Mouse (Mus musculus) testis, adult 2 months (tissue): Measurements from ENCODE around the gene Dzip1. TPM values are rescaled to one million over a fixed set of nuclear protein-coding genes. Genes with fewer than 3 reads are reported as not detected.

ENCODE experiments used
- H3K27ac ChIP-seq: fragments of 200-500 bp; 2 replicates; pipeline ENCODE4 v1.5.1; 2012; ENCODE audit warnings: low read depth, low read length; ENCODE audit not compliant: control insufficient read depth, insufficient read depth
- H3K27me3 ChIP-seq: fragments of 200-500 bp; 2 replicates; pipeline ENCODE4 v1.6.1; 2012; ENCODE audit warnings: mild to moderate bottlenecking, low read length, moderate library complexity; ENCODE audit not compliant: control insufficient read depth, insufficient read depth
- H3K36me3 ChIP-seq: fragments of 200-500 bp; 2 replicates; pipeline ENCODE4 v1.6.1; 2012; ENCODE audit warnings: mild to moderate bottlenecking, low read length; ENCODE audit not compliant: control insufficient read depth, insufficient read depth
- H3K4me1 ChIP-seq: fragments of 200-500 bp; 2 replicates; pipeline ENCODE4 v1.6.1; 2012; ENCODE audit warnings: low read length; ENCODE audit not compliant: control insufficient read depth, insufficient read depth
- H3K4me3 ChIP-seq: fragments of 200-500 bp; 2 replicates; pipeline ENCODE4 v1.5.1; 2012; ENCODE audit warnings: low read depth, mild to moderate bottlenecking, low read length, moderate library complexity, mixed read lengths; ENCODE audit not compliant: control insufficient read depth
- CTCF ChIP-seq: fragments of 200-500 bp; IDR thresholded peaks from 2 replicates; pipeline ENCODE4 v1.5.1; 2012; ENCODE audit warnings: low read depth, mild to moderate bottlenecking, inconsistent platforms, low read length, moderate library complexity; ENCODE audit not compliant: control insufficient read depth, insufficient read depth, insufficient replicate concordance
- POLR2A ChIP-seq: fragments of 200-500 bp; IDR thresholded peaks from 2 replicates; pipeline ENCODE4 v1.6.1; 2012; ENCODE audit warnings: low read depth, mild to moderate bottlenecking, inconsistent platforms, low read length, moderate library complexity; ENCODE audit not compliant: control insufficient read depth
- polyA plus RNA-seq: library from polyadenylated mRNA; depleted of rRNA; stranded (reverse); fragments of >200 nt; gene quantifications from 2 replicates; pipeline ENCODE4 v1.2.3, GENCODE M21; 2012

Gene Dzip1
- polyA plus RNA-seq, 1 experiment, result 82.4 TPM

DNA sequence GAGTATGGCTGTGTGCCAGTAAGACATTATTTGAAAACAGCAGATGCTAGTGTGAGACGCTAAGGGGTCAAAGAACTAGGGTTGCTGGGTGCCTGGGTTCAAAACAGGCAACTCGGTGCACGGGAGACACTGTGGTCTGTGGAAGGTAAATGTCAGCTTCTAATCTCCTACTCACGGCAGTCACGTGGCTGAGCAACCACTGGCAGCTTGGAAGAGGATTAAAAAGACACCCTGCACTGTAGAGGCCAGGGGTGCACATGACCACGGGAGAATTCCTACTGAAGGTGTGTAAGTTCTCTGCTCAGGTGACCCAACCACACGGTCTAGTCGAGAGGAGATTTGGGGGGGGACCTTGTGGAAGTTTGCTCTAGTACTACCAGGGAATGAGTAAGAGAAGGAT, 17.7 kb downstream of the Dzip1 start:
- Histone ChIP-seq H3K4me1 (no peaks in the 10 kb centered on the region), H3K36me3 (no peaks in the 10 kb centered on the region; the same call in none of the 2 replicates)

DNA sequence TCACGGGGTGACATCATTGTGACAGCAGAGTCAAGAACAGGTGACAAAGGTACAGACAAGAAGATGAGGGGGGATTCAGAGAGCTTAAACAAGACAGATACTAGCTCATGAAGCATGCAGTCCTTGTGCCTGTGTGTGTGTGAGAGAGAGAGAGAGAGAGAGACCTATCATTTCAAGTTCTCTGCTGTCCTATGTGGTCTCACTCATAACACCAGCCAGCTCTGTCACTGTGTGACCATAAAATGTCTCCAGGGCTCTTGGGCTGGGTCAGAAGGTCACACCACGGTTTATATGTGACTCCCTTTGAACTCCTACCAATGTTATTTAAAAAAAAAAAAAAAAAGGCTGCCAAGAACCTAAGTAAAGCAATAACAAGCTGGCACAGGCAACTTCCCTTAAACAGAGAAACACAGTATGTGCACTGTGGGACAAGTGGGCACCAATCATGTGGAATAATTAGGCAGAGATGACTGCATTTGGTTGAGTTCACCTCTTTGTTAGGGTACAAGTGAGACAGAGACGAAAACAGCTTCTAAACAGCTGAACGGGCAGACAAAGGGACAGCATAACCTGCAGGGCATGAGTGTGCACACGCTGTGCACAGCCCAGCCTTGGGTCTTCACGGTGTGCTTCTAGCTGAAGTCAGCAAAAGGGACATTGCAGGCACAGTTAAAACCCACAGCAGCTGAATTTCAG, 21.2 kb downstream of the Dzip1 start:
- TF ChIP-seq POLR2A (no peak), CTCF (no peak)
- H3K4me1 ChIP-seq, result no peaks in the 10 kb centered on the region
- H3K27me3 ChIP-seq, result no peaks in the 10 kb centered on the region
- no peaks in the 10 kb centered on the region for H3K36me3 ChIP-seq
- no peak overlapping the region for H3K27ac ChIP-seq
- no peak overlapping the region for H3K4me3 ChIP-seq

More for the DNA sequence above, 17.7 kb downstream of the Dzip1 start:
- no peak overlapping the region for H3K4me3 ChIP-seq
- no peaks in the 10 kb centered on the region for H3K27me3 ChIP-seq
- no peak for TF ChIP-seq POLR2A
- TF ChIP-seq CTCF, result no peak
- no peak overlapping the region for H3K27ac ChIP-seq

DNA sequence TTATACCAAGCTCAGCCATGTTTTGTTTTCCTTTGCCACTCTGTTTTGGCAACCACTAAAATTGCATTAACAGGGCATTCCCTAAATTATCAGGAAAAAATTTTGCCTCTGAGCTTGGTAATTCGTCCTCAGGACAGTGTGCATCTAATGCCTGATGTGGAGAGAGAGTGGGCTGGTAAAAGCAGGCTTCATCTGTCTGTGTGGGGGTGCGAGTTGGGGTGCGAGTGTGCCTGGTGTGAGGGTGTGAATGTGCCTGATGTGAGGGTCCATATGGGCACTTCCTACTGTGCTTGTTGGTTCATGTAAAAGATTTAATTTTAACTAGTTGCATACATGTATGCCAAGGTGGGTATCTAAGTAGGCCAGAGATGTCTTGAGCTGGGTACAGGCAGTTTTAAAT, 21.9 kb downstream of the Dzip1 start:
- Histone ChIP-seq H3K27me3 (no peaks in the 10 kb centered on the region), H3K4me3 (no peak overlapping the region), H3K27ac (no peak overlapping the region), H3K36me3 (no peaks in the 10 kb centered on the region), H3K4me1 (no peaks in the 10 kb centered on the region)
- TF ChIP-seq POLR2A (no peak), CTCF (no peak)

GRCm38 (mm10) chr14:118900911-118901310, 24.3 kb downstream of the Dzip1 start:
- H3K4me1 ChIP-seq, result no peaks in the 10 kb centered on the region
- peaks cover 1% of the 10 kb centered on the region; the same call in 1 of the 2 replicates for H3K36me3 ChIP-seq
- TF ChIP-seq POLR2A, result no peak
- TF ChIP-seq CTCF, result no peak
- H3K4me3 ChIP-seq, result no peak overlapping the region
- H3K27ac ChIP-seq, result no peak overlapping the region
- H3K27me3 ChIP-seq, result no peaks in the 10 kb centered on the region

DNA sequence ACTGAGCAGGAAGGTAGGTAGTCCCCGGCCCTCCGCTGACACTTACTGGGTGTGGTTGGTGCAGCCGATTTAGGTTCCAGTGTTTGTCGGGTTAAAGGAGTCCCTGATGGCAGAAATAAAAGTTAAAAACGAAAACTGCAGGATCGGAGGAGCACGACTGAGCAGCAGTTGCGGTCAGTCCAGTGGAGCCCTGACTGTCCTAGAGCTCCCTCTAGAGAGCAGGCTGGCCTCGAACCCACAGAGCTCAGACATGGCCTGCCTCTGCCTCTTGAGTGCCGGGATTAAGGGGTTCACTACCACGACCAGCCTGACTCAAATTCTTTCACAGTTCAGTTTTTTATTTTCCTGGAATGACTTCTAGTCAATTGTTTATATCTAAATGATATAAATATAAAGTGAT, 25.3 kb downstream of the Dzip1 start:
- TF ChIP-seq POLR2A, result no peak
- TF ChIP-seq CTCF, result no peak
- Histone ChIP-seq H3K4me3 (no peak overlapping the region), H3K4me1 (no peaks in the 10 kb centered on the region), H3K27me3 (no peaks in the 10 kb centered on the region), H3K36me3 (peaks cover 1% of the 10 kb centered on the region; the same call in 1 of the 2 replicates), H3K27ac (no peak overlapping the region)

DNA sequence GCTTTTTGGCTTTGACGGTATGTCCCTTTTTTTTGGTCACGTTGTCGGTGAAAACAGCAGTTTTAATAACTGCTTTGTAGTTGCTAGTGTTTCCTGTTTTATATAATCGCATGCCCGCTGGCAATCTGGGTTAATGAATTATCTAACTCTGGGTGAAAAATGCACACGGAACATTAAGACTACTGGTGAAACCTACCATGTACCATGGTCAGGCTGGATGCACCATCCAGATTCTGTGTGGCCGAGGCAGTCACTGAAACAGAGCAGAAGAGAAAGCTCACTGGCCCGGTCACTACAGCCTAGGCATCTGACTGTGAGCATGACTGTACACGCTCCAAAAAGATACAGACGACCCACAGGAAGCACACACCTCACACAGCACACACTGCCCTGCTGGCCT, 29.6 kb downstream of the Dzip1 start:
- H3K36me3 ChIP-seq, result peaks cover 1% of the 10 kb centered on the region; the same call in 1 of the 2 replicates
- H3K4me3 ChIP-seq, result no peak overlapping the region
- no peak overlapping the region for H3K27ac ChIP-seq
- TF ChIP-seq CTCF, result no peak
- no peak for TF ChIP-seq POLR2A
- H3K27me3 ChIP-seq, result no peaks in the 10 kb centered on the region
- no peaks in the 10 kb centered on the region for H3K4me1 ChIP-seq

GRCm38 (mm10) chr14:118895228-118895627, 30.0 kb downstream of the Dzip1 start:
- H3K36me3 ChIP-seq, result peaks cover 1% of the 10 kb centered on the region; the same call in 1 of the 2 replicates
- H3K27me3 ChIP-seq, result no peaks in the 10 kb centered on the region
- TF ChIP-seq CTCF (no peak), POLR2A (no peak)
- no peaks in the 10 kb centered on the region for H3K4me1 ChIP-seq
- no peak overlapping the region for H3K27ac ChIP-seq
- no peak overlapping the region for H3K4me3 ChIP-seq
